Mouse (Mus musculus) kidney, adult 2 months (tissue): ENCODE data around the gene Abca3.

ENCODE experiments used
- CTCF ChIP-seq: fragments of 200-500 bp; conservative IDR thresholded peaks from 2 replicates; pipeline ENCODE4 v1.5.1; 2011; ENCODE audit warnings: low read depth, mild to moderate bottlenecking, control low read depth, low read length, moderate library complexity, mixed read lengths; ENCODE audit not compliant: insufficient read depth, insufficient read length
- POLR2A ChIP-seq: fragments of 200-500 bp; IDR thresholded peaks from one replicate; pipeline ENCODE4 v1.6.1; 2011; ENCODE audit warnings: low read depth, low read length, control low read depth

GRCm38 (mm10) chr17:24440377-24440776 lies 88.6 kb downstream of the Abca3 start:
- TF ChIP-seq CTCF (no peak), POLR2A (no peak)
